Mouse (Mus musculus): Measurements from ENCODE around the gene Chmp4b. TPM values are rescaled to one million over a fixed set of nuclear protein-coding genes. Genes with fewer than 3 reads are reported as not detected.

Chmp4b gene
- polyA plus RNA-seq, 1 experiment from 2014 or later: 10.9 TPM

GRCm38 (mm10) chr2:154614841-154615576 lies 36.5 kb upstream of the Chmp4b start:
- Histone ChIP-seq H3K4me3 (ENCODE audit: low read depth, low read length) (peak overlapping the region; percentile 26), H3K4me1 (replicated peaks; ENCODE audit: control insufficient read depth, insufficient read depth, low read length) (peaks cover 14% of the 10 kb centered on the region), H3K27me3 (replicated peaks; ENCODE audit: control insufficient read depth, insufficient read depth, low read length) (no peaks in the 10 kb centered on the region), H3K9me3 (ENCODE audit: control insufficient read depth, low read length) (no peaks in the 10 kb centered on the region), H3K27ac (ENCODE audit: low read depth, low read length) (peak overlapping the region; percentile 75), H3K4me2 (peak overlapping the region; percentile 84), H3K9ac (ENCODE audit: low read depth, low read length) (peak overlapping the region; percentile 38), H3K36me3 (ENCODE audit: control insufficient read depth, insufficient read depth, low read length) (no peaks in the 10 kb centered on the region)
- DNase-seq (ENCODE audit: low spot score) (no peak), ATAC-seq (replicated peaks; ENCODE audit: low FRiP score) (no peak)
- 47% methylated on average over 19 of the region's 19 CpGs for WGBS

DNA sequence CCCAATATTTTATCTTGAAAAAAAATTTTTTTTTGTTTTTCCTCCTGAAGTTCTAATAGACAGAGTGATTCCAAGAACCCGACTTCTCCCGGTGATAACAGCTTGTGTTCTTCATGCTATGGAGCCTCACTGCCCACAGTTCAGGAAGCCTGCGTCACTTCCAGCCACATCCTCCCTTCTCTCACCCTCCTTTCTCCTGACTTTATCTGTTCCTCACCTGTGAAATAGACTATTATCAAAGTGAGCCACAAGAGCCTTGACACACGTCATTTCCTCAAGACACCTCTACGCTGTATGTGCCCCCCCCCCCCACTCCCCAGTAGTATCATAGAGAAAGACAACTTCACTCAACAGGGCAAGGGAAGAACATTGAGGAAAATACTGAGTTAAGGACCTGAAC lies 35.8 kb upstream of the Chmp4b start:
- DNase-seq (ENCODE audit: low spot score): no peak

GRCm38 (mm10) chr2:154617061-154617460 lies 34.4 kb upstream of the Chmp4b start:
- Histone ChIP-seq H3K27ac (ENCODE audit: low read depth, low read length) (no peak overlapping the region; the same call in 1 of the 2 replicates), H3K4me1 (replicated peaks; ENCODE audit: control insufficient read depth, insufficient read depth, low read length) (peaks cover 14% of the 10 kb centered on the region), H3K9ac (ENCODE audit: low read depth, low read length) (no peak overlapping the region), H3K27me3 (replicated peaks; ENCODE audit: control insufficient read depth, insufficient read depth, low read length) (no peaks in the 10 kb centered on the region), H3K36me3 (ENCODE audit: control insufficient read depth, insufficient read depth, low read length) (no peaks in the 10 kb centered on the region), H3K4me3 (ENCODE audit: low read depth, low read length) (no peak overlapping the region), H3K9me3 (ENCODE audit: control insufficient read depth, low read length) (no peaks in the 10 kb centered on the region), H3K4me2 (no peak overlapping the region)
- WGBS: 80% methylated on average over 3 of the region's 3 CpGs
- no peak for ATAC-seq (replicated peaks; ENCODE audit: low FRiP score)
- no peak for DNase-seq (ENCODE audit: low spot score)

More for the DNA sequence above, 35.8 kb upstream of the Chmp4b start:
- no peaks in the 10 kb centered on the region for H3K27me3 ChIP-seq (replicated peaks; ENCODE audit: control insufficient read depth, insufficient read depth, low read length)
- ATAC-seq (replicated peaks; ENCODE audit: low FRiP score): 0 out of 2 replicates have a peak, but pooled peaks have one; percentile 9
- H3K4me1 ChIP-seq (replicated peaks; ENCODE audit: control insufficient read depth, insufficient read depth, low read length): peaks cover 14% of the 10 kb centered on the region
- H3K4me3 ChIP-seq (ENCODE audit: low read depth, low read length): peak overlapping the region; percentile 26; the same call in 1 of the 2 replicates
- H3K9ac ChIP-seq (ENCODE audit: low read depth, low read length): no peak overlapping the region
- WGBS: 44% methylated on average over 5 of the region's 5 CpGs
- no peaks in the 10 kb centered on the region for H3K9me3 ChIP-seq (ENCODE audit: control insufficient read depth, low read length)
- no peaks in the 10 kb centered on the region for H3K36me3 ChIP-seq (ENCODE audit: control insufficient read depth, insufficient read depth, low read length)
- peak overlapping the region; percentile 84 for H3K4me2 ChIP-seq
- peak overlapping the region; percentile 75 for H3K27ac ChIP-seq (ENCODE audit: low read depth, low read length)

GRCm38 (mm10) chr2:154621684-154622083 lies 29.8 kb upstream of the Chmp4b start:
- ATAC-seq (replicated peaks; ENCODE audit: low FRiP score) (0 out of 2 replicates have a peak, but pooled peaks have one; percentile 18), DNase-seq (ENCODE audit: low spot score) (no peak)
- WGBS: 63% methylated on average over 5 of the region's 5 CpGs
- Histone ChIP-seq H3K4me3 (ENCODE audit: low read depth, low read length) (no peak overlapping the region), H3K4me2 (no peak overlapping the region), H3K27me3 (replicated peaks; ENCODE audit: control insufficient read depth, insufficient read depth, low read length) (no peaks in the 10 kb centered on the region), H3K36me3 (ENCODE audit: control insufficient read depth, insufficient read depth, low read length) (peaks cover 3% of the 10 kb centered on the region; the same call in 1 of the 2 replicates), H3K9ac (ENCODE audit: low read depth, low read length) (no peak overlapping the region), H3K9me3 (ENCODE audit: control insufficient read depth, low read length) (peaks cover 3% of the 10 kb centered on the region; the same call in 1 of the 2 replicates), H3K4me1 (replicated peaks; ENCODE audit: control insufficient read depth, insufficient read depth, low read length) (no peaks in the 10 kb centered on the region), H3K27ac (ENCODE audit: low read depth, low read length) (no peak overlapping the region)

DNA sequence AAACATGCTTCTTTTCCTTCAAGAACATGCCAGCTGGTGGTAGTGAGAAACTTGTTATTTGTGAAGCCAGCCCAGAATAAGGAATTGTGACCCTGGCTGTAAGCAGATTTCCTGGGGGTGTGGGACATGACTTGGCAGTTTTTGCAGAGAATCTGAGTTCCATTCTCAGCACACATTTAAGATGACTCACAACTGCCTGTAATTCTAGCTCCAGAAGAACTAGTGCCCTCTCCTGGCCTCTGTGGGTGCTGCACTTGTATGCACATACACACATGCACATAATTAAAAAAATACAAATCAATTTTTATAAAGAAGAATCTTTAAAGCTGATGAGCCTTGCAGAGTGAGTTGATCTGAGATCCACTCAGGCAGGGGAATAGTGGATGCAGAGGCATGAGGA lies 27.4 kb upstream of the Chmp4b start:
- Histone ChIP-seq H3K9me3 (ENCODE audit: control insufficient read depth, low read length) (peaks cover 3% of the 10 kb centered on the region; the same call in 1 of the 2 replicates), H3K4me2 (no peak overlapping the region), H3K27ac (ENCODE audit: low read depth, low read length) (no peak overlapping the region), H3K9ac (ENCODE audit: low read depth, low read length) (no peak overlapping the region), H3K27me3 (replicated peaks; ENCODE audit: control insufficient read depth, insufficient read depth, low read length) (no peaks in the 10 kb centered on the region), H3K4me3 (ENCODE audit: low read depth, low read length) (no peak overlapping the region), H3K4me1 (replicated peaks; ENCODE audit: control insufficient read depth, insufficient read depth, low read length) (no peaks in the 10 kb centered on the region), H3K36me3 (ENCODE audit: control insufficient read depth, insufficient read depth, low read length) (peaks cover 3% of the 10 kb centered on the region; the same call in 1 of the 2 replicates)
- DNase-seq (ENCODE audit: low spot score) (no peak), ATAC-seq (replicated peaks; ENCODE audit: low FRiP score) (no peak)

- Histone ChIP-seq H3K4me3 (ENCODE audit: low read depth, low read length) (no peak overlapping the region), H3K36me3 (ENCODE audit: control insufficient read depth, insufficient read depth, low read length) (no peaks in the 10 kb centered on the region), H3K27me3 (replicated peaks; ENCODE audit: control insufficient read depth, insufficient read depth, low read length) (no peaks in the 10 kb centered on the region), H3K4me1 (replicated peaks; ENCODE audit: control insufficient read depth, insufficient read depth, low read length) (peaks cover 23% of the 10 kb centered on the region), H3K4me2 (peak overlapping the region; percentile 65), H3K9me3 (ENCODE audit: control insufficient read depth, low read length) (no peaks in the 10 kb centered on the region), H3K9ac (ENCODE audit: low read depth, low read length) (no peak overlapping the region), H3K27ac (ENCODE audit: low read depth, low read length) (no peak overlapping the region)
- DNase-seq (ENCODE audit: low spot score) (no peak), ATAC-seq (replicated peaks; ENCODE audit: low FRiP score) (no peak)
- WGBS: 84% methylated on average over 5 of the region's 5 CpGs
Measured at GRCm38 (mm10) chr2:154630531-154630930, 21.0 kb upstream of the Chmp4b start.

DNA sequence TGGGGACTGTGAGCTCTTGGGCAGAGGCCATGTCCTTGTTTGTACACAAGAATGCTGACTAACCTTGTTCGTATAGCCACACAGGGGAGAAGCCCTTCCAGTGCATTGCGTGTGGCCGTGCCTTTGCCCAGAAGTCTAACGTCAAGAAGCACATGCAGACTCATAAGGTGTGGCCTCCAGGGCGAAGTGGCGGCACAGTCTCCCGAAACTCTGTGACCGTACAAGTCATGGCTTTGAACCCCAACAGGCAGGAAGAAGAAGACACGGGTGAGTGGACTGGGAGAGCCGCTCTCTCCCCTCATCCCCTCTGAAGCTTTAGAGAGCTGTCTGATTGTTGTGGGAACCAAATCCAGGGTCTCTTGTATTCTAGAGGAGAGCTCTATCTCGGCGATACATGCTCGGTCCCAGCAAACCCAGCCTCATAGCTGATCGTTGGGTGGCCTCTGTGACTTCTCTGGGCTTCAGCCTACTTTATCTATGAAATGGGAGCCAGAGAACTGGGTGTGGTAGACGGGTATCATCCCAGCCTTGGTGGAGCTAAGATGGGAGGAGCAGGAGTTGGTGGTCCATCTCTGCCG lies 19.2 kb upstream of the Chmp4b start:
- no peaks in the 10 kb centered on the region for H3K27me3 ChIP-seq (replicated peaks; ENCODE audit: control insufficient read depth, insufficient read depth, low read length)
- H3K36me3 ChIP-seq (ENCODE audit: control insufficient read depth, insufficient read depth, low read length): no peaks in the 10 kb centered on the region
- no peaks in the 10 kb centered on the region for H3K9me3 ChIP-seq (ENCODE audit: control insufficient read depth, low read length)
- H3K4me2 ChIP-seq: peak overlapping the region; percentile 65
- peak; percentile 89 for ATAC-seq (replicated peaks; ENCODE audit: low FRiP score)
- 56% methylated on average over 16 of the region's 16 CpGs for WGBS
- peak overlapping the region; percentile 99 for H3K27ac ChIP-seq (ENCODE audit: low read depth, low read length)
- peak; percentile 64 for DNase-seq (ENCODE audit: low spot score)
- H3K4me3 ChIP-seq (ENCODE audit: low read depth, low read length): peak overlapping the region; percentile 53
- H3K9ac ChIP-seq (ENCODE audit: low read depth, low read length): peak overlapping the region; percentile 78
- peaks cover 23% of the 10 kb centered on the region for H3K4me1 ChIP-seq (replicated peaks; ENCODE audit: control insufficient read depth, insufficient read depth, low read length)

- ATAC-seq (replicated peaks; ENCODE audit: low FRiP score) (peak; percentile 57), DNase-seq (ENCODE audit: low spot score) (no peak)
- H3K36me3 ChIP-seq (ENCODE audit: control insufficient read depth, insufficient read depth, low read length): peaks cover 5% of the 10 kb centered on the region
- no peaks in the 10 kb centered on the region for H3K27me3 ChIP-seq (replicated peaks; ENCODE audit: control insufficient read depth, insufficient read depth, low read length)
- peak overlapping the region; percentile 99 for H3K27ac ChIP-seq (ENCODE audit: low read depth, low read length)
- H3K4me2 ChIP-seq: peak overlapping the region; percentile 48
- 0 out of 2 replicates have a peak, but pooled peaks cover 1% of the 10 kb centered on the region for H3K9me3 ChIP-seq (ENCODE audit: control insufficient read depth, low read length)
- 77% methylated on average over 5 of the region's 5 CpGs for WGBS
- no peak overlapping the region for H3K4me3 ChIP-seq (ENCODE audit: low read depth, low read length)
- peaks cover 23% of the 10 kb centered on the region for H3K4me1 ChIP-seq (replicated peaks; ENCODE audit: control insufficient read depth, insufficient read depth, low read length)
- H3K9ac ChIP-seq (ENCODE audit: low read depth, low read length): peak overlapping the region; percentile 39
Measured at GRCm38 (mm10) chr2:154633039-154633742, 18.3 kb upstream of the Chmp4b start.

All from liver, embryonic 11.5 days (tissue).